Mouse (Mus musculus) hindbrain, embryonic 11.5 days (tissue): ENCODE results near the gene Rtp3. TPM values are rescaled to one million over a fixed set of nuclear protein-coding genes. Genes with fewer than 3 reads are reported as not detected.

ENCODE experiments used
- ATAC-seq: fragments of 200-750 bp; cut with Nextera tagmentation; 2 replicates; pipeline ENCODE4 v1.8.0; 2017; ENCODE audit warnings: mild to moderate bottlenecking, moderate TSS enrichment, moderate library complexity; ENCODE audit not compliant: low FRiP score
- DNase-seq: peaks from one replicate; pipeline ENCODE4 v3.0.0-alpha.2; 2015; ENCODE audit warnings: low spot score
- H3K27ac ChIP-seq: fragments of 300-500 bp; sonication (generic); 2 replicates; pipeline ENCODE4 v1.5.1; 2014; ENCODE audit warnings: mild to moderate bottlenecking, low read depth, low read length
- H3K27me3 ChIP-seq: fragments of 300-500 bp; sonication (generic); 2 replicates; pipeline ENCODE4 v1.6.1; 2014; ENCODE audit warnings: mild to moderate bottlenecking, low read length, moderate library complexity, mixed read lengths; ENCODE audit not compliant: control insufficient read depth, insufficient read depth
- H3K36me3 ChIP-seq: fragments of 300-500 bp; sonication (generic); 2 replicates; pipeline ENCODE4 v1.6.1; 2014; ENCODE audit warnings: mild to moderate bottlenecking, low read length, moderate library complexity, mixed read lengths; ENCODE audit not compliant: control insufficient read depth, insufficient read depth
- H3K4me1 ChIP-seq: fragments of 300-500 bp; sonication (generic); replicated peaks from 2 replicates; pipeline ENCODE4 v1.6.1; 2014; ENCODE audit warnings: low read length, mixed read lengths; ENCODE audit not compliant: control insufficient read depth, insufficient read depth
- H3K4me2 ChIP-seq: fragments of 300-500 bp; sonication (generic); replicated peaks from 2 replicates; pipeline ENCODE4 v1.6.1; 2014; ENCODE audit warnings: mild to moderate bottlenecking, low read depth, low read length
- H3K4me3 ChIP-seq: fragments of 300-500 bp; sonication (generic); 2 replicates; pipeline ENCODE4 v1.5.1; 2014; ENCODE audit warnings: low read depth, low read length
- H3K9ac ChIP-seq: fragments of 300-500 bp; sonication (generic); 2 replicates; pipeline ENCODE4 v1.6.1; 2014; ENCODE audit warnings: low read depth, low read length
- H3K9me3 ChIP-seq: fragments of 300-500 bp; sonication (generic); 2 replicates; pipeline ENCODE4 v1.6.1; 2016; ENCODE audit warnings: low read length; ENCODE audit not compliant: control insufficient read depth
- WGBS: fragments of 180-500 bp; shearing (Covaris S2); extraction: QIAGEN DNeasy Blood & Tissue Kit; methylation state at CpG from one replicate; pipeline ENCODE4 v1.1.7; 2014; 5-methylcytosine and 5-hydroxymethylcytosine counted together
- polyA plus RNA-seq: library from polyadenylated mRNA; unstranded; fragments of >200 nt; fragmentation: Nextera tagmentation; extraction: Ambion mirVana; gene quantifications from 2 replicates; pipeline ENCODE4 v1.2.1, GENCODE M21; 2014

The Rtp3 gene
- polyA plus RNA-seq, 1 experiment from 2014 or later, result not detected

DNA sequence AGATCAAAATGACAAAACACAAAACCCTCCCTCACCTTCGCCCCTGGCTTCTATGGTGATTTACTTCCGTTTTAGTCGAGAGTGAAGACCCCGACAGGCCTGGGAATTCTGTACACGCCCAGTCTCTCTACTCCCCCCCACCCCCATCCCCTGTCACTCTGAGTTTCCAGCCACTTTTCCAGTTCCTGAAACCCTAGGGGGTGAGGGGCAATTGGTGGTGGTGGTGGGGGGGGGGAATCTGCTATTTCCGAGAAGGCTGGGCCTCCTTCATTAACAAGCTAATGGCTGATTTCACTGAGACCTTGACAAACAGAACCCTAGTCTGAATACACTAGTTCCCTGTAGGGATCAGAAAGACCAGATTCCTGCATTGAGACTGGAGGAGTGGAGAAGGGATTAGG, 43.1 kb downstream of the Rtp3 start:
- H3K4me2 ChIP-seq, result no peak overlapping the region
- no peak for ATAC-seq
- H3K4me3 ChIP-seq, result no peak overlapping the region; the same call in 1 of the 2 replicates
- WGBS, result 5% methylated on average over 6 of the region's 6 CpGs
- peaks cover 32% of the 10 kb centered on the region for H3K27me3 ChIP-seq
- no peaks in the 10 kb centered on the region for H3K9me3 ChIP-seq
- H3K36me3 ChIP-seq, result no peaks in the 10 kb centered on the region
- DNase-seq, result peak; percentile 36
- H3K4me1 ChIP-seq, result 0 out of 2 replicates have a peak, but pooled peaks cover 2% of the 10 kb centered on the region
- peak overlapping the region; percentile 23; the same call in 1 of the 2 replicates for H3K9ac ChIP-seq
- no peak overlapping the region for H3K27ac ChIP-seq

- WGBS, result 5% methylated on average over 20 of the region's 20 CpGs
- DNase-seq (peak; percentile 50), ATAC-seq (no peak)
- Histone ChIP-seq H3K4me1 (0 out of 2 replicates have a peak, but pooled peaks cover 2% of the 10 kb centered on the region), H3K9ac (peak overlapping the region; percentile 23; the same call in 1 of the 2 replicates), H3K36me3 (no peaks in the 10 kb centered on the region), H3K4me3 (no peak overlapping the region), H3K27ac (no peak overlapping the region), H3K27me3 (peaks cover 32% of the 10 kb centered on the region), H3K9me3 (no peaks in the 10 kb centered on the region), H3K4me2 (no peak overlapping the region; the same call in 1 of the 2 replicates)
Observed at GRCm38 (mm10) chr9:110946548-110947044, 43.8 kb downstream of the Rtp3 start.

DNA sequence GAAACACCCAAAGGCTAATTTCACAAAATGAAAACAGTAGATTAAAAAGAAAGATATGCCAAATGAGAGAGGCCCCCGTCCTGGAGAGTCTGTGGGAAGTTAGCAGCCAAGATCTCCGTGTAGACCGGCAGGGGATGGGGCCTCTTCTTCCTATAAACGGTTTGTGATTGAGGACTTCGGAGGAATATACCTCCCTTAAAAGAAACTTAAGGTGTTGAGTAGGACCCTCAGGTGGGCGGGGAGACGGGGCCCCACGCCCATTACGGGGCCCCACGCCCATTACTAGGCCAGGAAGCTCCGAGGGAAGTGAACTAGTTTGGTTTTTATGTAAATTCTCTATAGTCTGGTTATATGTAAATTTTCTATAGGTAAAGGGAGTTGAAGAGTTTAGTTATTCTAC, 44.5 kb downstream of the Rtp3 start, which contains the start of gene Tdgf1:
Gene Tdgf1, minus strand, starts transcription at position 233 of the 400 bp plus-strand sequence.
- no peak within 1 kb of the TSS; the same call in 1 of the 2 replicates for H3K4me3 ChIP-seq
- no peaks in the 10 kb centered on the region for H3K9me3 ChIP-seq
- ATAC-seq, result no peak
- H3K27ac ChIP-seq, result no peak within 1 kb of the TSS
- H3K27me3 ChIP-seq, result peaks cover 32% of the 10 kb centered on the region
- peak; percentile 17 for DNase-seq
- 0 out of 2 replicates have a peak, but pooled peaks cover 2% of the 10 kb centered on the region for H3K4me1 ChIP-seq
- no peaks in the 10 kb centered on the region for H3K36me3 ChIP-seq
- WGBS, result 8% methylated on average over 11 of the region's 11 CpGs
- H3K9ac ChIP-seq, result peak within 1 kb of the TSS; percentile 23; the same call in 1 of the 2 replicates
- no peak within 1 kb of the TSS; the same call in 1 of the 2 replicates for H3K4me2 ChIP-seq

DNA sequence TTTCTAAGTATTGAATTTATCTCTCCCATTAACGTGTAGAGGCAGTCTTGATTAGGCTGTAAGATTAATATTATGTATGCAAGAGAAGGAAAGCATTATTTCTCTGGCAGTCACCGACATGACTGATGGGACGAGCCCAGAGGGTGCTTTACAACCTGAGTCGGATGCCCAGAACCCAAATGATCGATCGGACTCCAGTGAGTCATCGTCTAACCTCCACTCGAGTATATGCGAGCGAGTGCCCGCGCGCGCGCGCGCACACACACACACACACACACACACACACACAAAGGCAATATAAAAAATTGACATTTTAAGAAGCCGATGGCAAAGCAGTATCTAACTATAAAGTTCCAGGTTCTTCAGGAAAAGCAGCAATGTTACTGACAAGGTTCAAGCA, 45.0 kb downstream of the Rtp3 start:
- 12% methylated on average over 18 of the region's 18 CpGs for WGBS
- H3K4me1 ChIP-seq, result 0 out of 2 replicates have a peak, but pooled peaks cover 2% of the 10 kb centered on the region
- peak; percentile 36 for DNase-seq
- no peaks in the 10 kb centered on the region for H3K9me3 ChIP-seq
- H3K36me3 ChIP-seq, result no peaks in the 10 kb centered on the region
- peaks cover 32% of the 10 kb centered on the region for H3K27me3 ChIP-seq
- ATAC-seq, result no peak
- no peak overlapping the region for H3K4me2 ChIP-seq
- no peak overlapping the region for H3K4me3 ChIP-seq
- H3K9ac ChIP-seq, result no peak overlapping the region
- H3K27ac ChIP-seq, result no peak overlapping the region

DNA sequence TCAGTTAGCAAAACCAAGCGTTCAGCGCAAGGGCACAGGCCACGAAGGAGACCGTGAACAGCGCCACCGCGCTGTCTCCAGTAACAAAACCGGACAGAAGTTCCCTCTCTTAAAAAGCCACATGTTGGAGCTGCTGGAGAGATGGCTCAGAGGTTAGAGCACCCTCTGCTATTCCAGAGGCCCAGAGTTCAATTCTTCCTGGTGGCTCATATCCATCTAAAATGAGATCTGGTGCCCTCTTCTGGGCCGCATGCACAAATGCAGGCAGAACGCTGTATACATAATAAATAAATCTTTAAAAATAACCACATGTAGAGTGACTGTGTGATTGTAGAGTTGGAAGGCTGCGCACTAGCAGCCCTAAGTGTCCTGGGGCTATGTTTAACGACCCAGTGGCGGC, 46.1 kb downstream of the Rtp3 start:
- H3K9me3 ChIP-seq, result no peaks in the 10 kb centered on the region
- DNase-seq (peak; percentile 48), ATAC-seq (no peak)
- 37% methylated on average over 13 of the region's 13 CpGs for WGBS
- peaks cover 32% of the 10 kb centered on the region for H3K27me3 ChIP-seq
- no peak overlapping the region for H3K27ac ChIP-seq
- H3K4me1 ChIP-seq, result 0 out of 2 replicates have a peak, but pooled peaks cover 2% of the 10 kb centered on the region
- H3K36me3 ChIP-seq, result no peaks in the 10 kb centered on the region
- H3K4me2 ChIP-seq, result no peak overlapping the region
- H3K9ac ChIP-seq, result no peak overlapping the region
- no peak overlapping the region for H3K4me3 ChIP-seq

GRCm38 (mm10) chr9:110937506-110938490, 52.6 kb downstream of the Rtp3 start:
- peak; percentile 28 for DNase-seq
- no peaks in the 10 kb centered on the region for H3K36me3 ChIP-seq
- 64% methylated on average over 12 of the region's 12 CpGs for WGBS
- no peak for ATAC-seq
- no peak overlapping the region for H3K9ac ChIP-seq
- no peaks in the 10 kb centered on the region for H3K9me3 ChIP-seq
- no peaks in the 10 kb centered on the region for H3K4me1 ChIP-seq
- no peaks in the 10 kb centered on the region for H3K27me3 ChIP-seq
- H3K4me3 ChIP-seq, result no peak overlapping the region
- no peak overlapping the region for H3K27ac ChIP-seq
- H3K4me2 ChIP-seq, result no peak overlapping the region

DNA sequence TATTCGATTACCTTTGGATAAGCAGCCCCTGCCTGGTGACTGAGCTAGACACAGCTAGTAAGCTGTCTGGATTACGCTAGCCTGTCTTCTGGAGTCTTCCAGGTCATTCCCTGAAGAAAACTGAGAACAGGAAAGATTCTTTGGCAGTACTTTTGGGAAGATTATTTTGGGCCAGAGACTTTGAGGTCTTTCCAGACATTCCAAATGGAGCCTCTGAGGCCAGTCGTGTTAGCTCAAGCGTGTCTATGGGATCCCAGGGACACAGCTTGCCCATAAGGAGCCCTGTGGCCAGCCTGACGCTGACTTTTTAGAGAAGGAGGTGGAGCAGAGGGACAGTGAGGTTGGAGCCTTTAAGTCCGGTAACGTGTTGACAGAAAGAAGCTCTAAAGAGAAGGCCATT, 54.4 kb downstream of the Rtp3 start:
- H3K36me3 ChIP-seq, result no peaks in the 10 kb centered on the region
- no peak overlapping the region for H3K27ac ChIP-seq
- no peak for ATAC-seq
- H3K9me3 ChIP-seq, result no peaks in the 10 kb centered on the region
- H3K27me3 ChIP-seq, result no peaks in the 10 kb centered on the region
- no peak overlapping the region for H3K4me2 ChIP-seq
- no peak overlapping the region for H3K4me3 ChIP-seq
- no peak for DNase-seq
- WGBS, result 87% methylated on average over 7 of the region's 7 CpGs
- no peaks in the 10 kb centered on the region for H3K4me1 ChIP-seq
- no peak overlapping the region for H3K9ac ChIP-seq
